Mouse (Mus musculus) liver, embryonic 11.5 days (tissue): ENCODE results near the gene Olfr1426. TPM values are rescaled to one million over a fixed set of nuclear protein-coding genes. Genes with fewer than 3 reads are reported as not detected.
"Not testable (repeated sequence)": the region's sequence is repeated elsewhere in the genome, so short reads cannot be mapped to it uniquely, and the experiment has no call there.

Experiments
- ATAC-seq: fragments of 200-750 bp; cut with Nextera tagmentation; replicated peaks from 2 replicates; pipeline ENCODE4 v1.8.0; 2017; ENCODE audit warnings: moderate number of reproducible peaks, mild to moderate bottlenecking, moderate TSS enrichment, moderate library complexity; ENCODE audit not compliant: low FRiP score
- DNase-seq: peaks from one replicate; pipeline ENCODE4 v3.0.0-alpha.2; 2017; ENCODE audit warnings: low spot score
- H3K27ac ChIP-seq: fragments of 300-500 bp; sonication (generic); 2 replicates; pipeline ENCODE4 v1.5.1; 2014; ENCODE audit warnings: mild to moderate bottlenecking, low read depth, low read length, control low read depth
- H3K27me3 ChIP-seq: fragments of 300-500 bp; sonication (generic); replicated peaks from 2 replicates; pipeline ENCODE4 v1.6.1; 2014; ENCODE audit warnings: low read length, mixed read lengths; ENCODE audit not compliant: control insufficient read depth, insufficient read depth
- H3K36me3 ChIP-seq: fragments of 300-500 bp; sonication (generic); 2 replicates; pipeline ENCODE4 v1.6.1; 2014; ENCODE audit warnings: mild to moderate bottlenecking, low read length, moderate library complexity, mixed read lengths; ENCODE audit not compliant: control insufficient read depth, insufficient read depth
- H3K4me1 ChIP-seq: fragments of 300-500 bp; sonication (generic); replicated peaks from 2 replicates; pipeline ENCODE4 v1.6.1; 2014; ENCODE audit warnings: low read length, mixed read lengths; ENCODE audit not compliant: control insufficient read depth, insufficient read depth
- H3K4me2 ChIP-seq: fragments of 300-500 bp; sonication (generic); 2 replicates; pipeline ENCODE4 v1.6.1; 2014; ENCODE audit warnings: mild to moderate bottlenecking, control low read depth, moderate library complexity
- H3K4me3 ChIP-seq: fragments of 300-500 bp; sonication (generic); 2 replicates; pipeline ENCODE4 v1.5.1; 2014; ENCODE audit warnings: low read depth, low read length, control low read depth
- H3K9ac ChIP-seq: fragments of 300-500 bp; sonication (generic); 2 replicates; pipeline ENCODE4 v1.6.1; 2014; ENCODE audit warnings: low read depth, low read length, control low read depth
- H3K9me3 ChIP-seq: fragments of 300-500 bp; sonication (generic); 2 replicates; pipeline ENCODE4 v1.6.1; 2016; ENCODE audit warnings: low read length, inconsistent platforms, mixed read lengths; ENCODE audit not compliant: control insufficient read depth
- WGBS: fragments of 180-500 bp; shearing (Covaris S2); extraction: QIAGEN DNeasy Blood & Tissue Kit; methylation state at CpG from one replicate; pipeline ENCODE4 v1.1.7; 2014; 5-methylcytosine and 5-hydroxymethylcytosine counted together
- polyA plus RNA-seq: library from polyadenylated mRNA; unstranded; fragments of >200 nt; fragmentation: Nextera tagmentation; extraction: Ambion mirVana; gene quantifications from 2 replicates; pipeline ENCODE4 v1.2.1, GENCODE M21; 2014

Olfr1426 gene
- not detected in 2 replicates for polyA plus RNA-seq

- Histone ChIP-seq H3K4me1 (no peaks in the 10 kb centered on the region), H3K4me3 (no peak within 1 kb of the TSS), H3K27ac (no peak within 1 kb of the TSS), H3K27me3 (no peaks in the 10 kb centered on the region), H3K36me3 (no peaks in the 10 kb centered on the region), H3K9me3 (no peaks in the 10 kb centered on the region), H3K4me2 (no peak within 1 kb of the TSS), H3K9ac (no peak within 1 kb of the TSS)
- 76% methylated on average over 1 of the region's 1 CpGs for WGBS
- DNase-seq: no peak
- no peak for ATAC-seq
These were observed at the start of gene Olfr1426 for GRCm38 (mm10) chr19:12091913-12092312. Gene Olfr1426 (minus strand): TSS chr19:12092013.

- no peaks in the 10 kb centered on the region for H3K9me3 ChIP-seq
- H3K4me1 ChIP-seq: no peaks in the 10 kb centered on the region
- H3K27me3 ChIP-seq: no peaks in the 10 kb centered on the region
- DNase-seq (no peak), ATAC-seq (no peak)
- H3K4me2 ChIP-seq: no peak overlapping the region
- H3K9ac ChIP-seq: no peak overlapping the region
- 34% methylated on average over 2 of the region's 2 CpGs for WGBS
- H3K36me3 ChIP-seq: no peaks in the 10 kb centered on the region
- H3K4me3 ChIP-seq: no peak overlapping the region
- H3K27ac ChIP-seq: no peak overlapping the region
These were observed 42.5 kb upstream of the Olfr1426 start for GRCm38 (mm10) chr19:12134289-12134688.

- ATAC-seq: no peak
- Histone ChIP-seq H3K4me1 (no peaks in the 10 kb centered on the region), H3K36me3 (no peaks in the 10 kb centered on the region), H3K4me3 (no peak within 1 kb of the TSS), H3K27me3 (no peaks in the 10 kb centered on the region), H3K9ac (no peak within 1 kb of the TSS), H3K9me3 (no peaks in the 10 kb centered on the region), H3K27ac (no peak within 1 kb of the TSS), H3K4me2 (no peak within 1 kb of the TSS)
- 65% methylated on average over 3 of the region's 3 CpGs for WGBS
- DNase-seq: no peak
These were observed 31.3 kb upstream of the Olfr1426 start, which contains the start of gene Olfr76 for GRCm38 (mm10) chr19:12123103-12123502. Gene Olfr76 (minus strand): TSS chr19:12123203.

GRCm38 (mm10) chr19:12116464-12116863 is 24.7 kb upstream of the Olfr1426 start:
- ATAC-seq (no peak), DNase-seq (no peak)
- Histone ChIP-seq H3K9me3 (no peaks in the 10 kb centered on the region), H3K27me3 (no peaks in the 10 kb centered on the region), H3K4me3 (no peak overlapping the region), H3K27ac (no peak overlapping the region), H3K4me2 (no peak overlapping the region), H3K36me3 (no peaks in the 10 kb centered on the region), H3K4me1 (no peaks in the 10 kb centered on the region), H3K9ac (no peak overlapping the region)
- 82% methylated on average over 3 of the region's 3 CpGs for WGBS

- H3K36me3 ChIP-seq: no peaks in the 10 kb centered on the region
- H3K9ac ChIP-seq: no peak within 1 kb of the TSS
- no peaks in the 10 kb centered on the region for H3K4me1 ChIP-seq
- DNase-seq: no peak
- no peaks in the 10 kb centered on the region for H3K27me3 ChIP-seq
- no peak for ATAC-seq
- WGBS: 67% methylated on average over 1 of the region's 1 CpGs
- H3K4me2 ChIP-seq: no peak within 1 kb of the TSS
- H3K4me3 ChIP-seq: no peak within 1 kb of the TSS
- no peak within 1 kb of the TSS for H3K27ac ChIP-seq
- no peaks in the 10 kb centered on the region for H3K9me3 ChIP-seq
These were observed 24.0 kb upstream of the Olfr1426 start, which contains the start of gene Olfr1428 for GRCm38 (mm10) chr19:12115797-12116196. Gene Olfr1428 (minus strand): TSS chr19:12115897.

GRCm38 (mm10) chr19:12113807-12114206 is 22.0 kb upstream of the Olfr1426 start:
- H3K4me3 ChIP-seq: no peak overlapping the region
- no peaks in the 10 kb centered on the region for H3K4me1 ChIP-seq
- H3K27me3 ChIP-seq: no peaks in the 10 kb centered on the region
- no peak for DNase-seq
- no peak overlapping the region for H3K4me2 ChIP-seq
- no peak overlapping the region for H3K9ac ChIP-seq
- no peaks in the 10 kb centered on the region for H3K9me3 ChIP-seq
- no peak for ATAC-seq
- WGBS: 55% methylated on average over 1 of the region's 1 CpGs
- no peaks in the 10 kb centered on the region for H3K36me3 ChIP-seq
- no peak overlapping the region for H3K27ac ChIP-seq

- H3K9ac ChIP-seq: no peak overlapping the region
- H3K27ac ChIP-seq: no peak overlapping the region
- no peaks in the 10 kb centered on the region for H3K4me1 ChIP-seq
- DNase-seq (no peak), ATAC-seq (no peak)
- no peak overlapping the region for H3K4me2 ChIP-seq
- no peak overlapping the region for H3K4me3 ChIP-seq
- no peaks in the 10 kb centered on the region for H3K36me3 ChIP-seq
- no peaks in the 10 kb centered on the region for H3K9me3 ChIP-seq
- H3K27me3 ChIP-seq: no peaks in the 10 kb centered on the region
- WGBS: 54% methylated on average over 1 of the region's 1 CpGs
These were observed 12.7 kb upstream of the Olfr1426 start for GRCm38 (mm10) chr19:12104541-12104940.

- WGBS: 89% methylated on average over 2 of the region's 2 CpGs
- Histone ChIP-seq H3K36me3 (no peaks in the 10 kb centered on the region), H3K4me3 (no peak within 1 kb of the TSS), H3K4me1 (no peaks in the 10 kb centered on the region), H3K9me3 (no peaks in the 10 kb centered on the region), H3K9ac (no peak within 1 kb of the TSS), H3K27ac (no peak within 1 kb of the TSS), H3K4me2 (no peak within 1 kb of the TSS), H3K27me3 (no peaks in the 10 kb centered on the region)
- ATAC-seq (no peak), DNase-seq (no peak)
These were observed 11.4 kb upstream of the Olfr1426 start, which contains the start of gene Olfr1427 for GRCm38 (mm10) chr19:12103234-12103633. Gene Olfr1427 (minus strand): TSS chr19:12103334.

- DNase-seq, H3K4me2 ChIP-seq, H3K4me1 ChIP-seq, H3K9me3 ChIP-seq, H3K27ac ChIP-seq, H3K9ac ChIP-seq, H3K36me3 ChIP-seq, H3K4me3 ChIP-seq, H3K27me3 ChIP-seq, ATAC-seq: not testable (repeated sequence)
- WGBS: 83% methylated on average over 4 of the region's 4 CpGs
These were observed 14.2 kb downstream of the Olfr1426 start, which contains the start of gene Olfr1425 for GRCm38 (mm10) chr19:12077631-12078030. Gene Olfr1425 (minus strand): TSS chr19:12077731.
